Mouse (Mus musculus) kidney, postnatal 14 days (tissue): ENCODE results near the gene Cep131.
A peak's percentile ranks its signal among the peaks of the same experiment; 100 is the strongest.

Experiments
- DNase-seq: peaks from one replicate; pipeline ENCODE4 v3.0.0; 2022; ENCODE audit warnings: mixed read lengths

Cep131 gene

GRCm38 (mm10) chr11:120048252-120048556, 38.4 kb downstream of the Cep131 start:
- DNase-seq: no peak

GRCm38 (mm10) chr11:120047531-120048251, 38.9 kb downstream of the Cep131 start:
- no peak for DNase-seq

GRCm38 (mm10) chr11:120046553-120047191, 40.0 kb downstream of the Cep131 start, which contains the start of gene Aatk:
Gene Aatk (minus strand): TSS chr11:120047167.
- DNase-seq: no peak

GRCm38 (mm10) chr11:120045839-120046552, 40.6 kb downstream of the Cep131 start:
- peak; percentile 60 for DNase-seq

- DNase-seq: no peak
These were observed 41.3 kb downstream of the Cep131 start for GRCm38 (mm10) chr11:120045341-120045740.

GRCm38 (mm10) chr11:120042141-120042838, 44.3 kb downstream of the Cep131 start:
- no peak for DNase-seq

GRCm38 (mm10) chr11:120041191-120042123, 45.2 kb downstream of the Cep131 start:
- DNase-seq: peak; percentile 88

GRCm38 (mm10) chr11:120040440-120040839, 46.2 kb downstream of the Cep131 start:
- peak; percentile 44 for DNase-seq

- peak; percentile 35 for DNase-seq
These were observed 47.0 kb downstream of the Cep131 start for GRCm38 (mm10) chr11:120039581-120039980.

- DNase-seq: no peak
These were observed 51.9 kb downstream of the Cep131 start for GRCm38 (mm10) chr11:120034762-120035161.

- DNase-seq: no peak
These were observed 52.3 kb downstream of the Cep131 start for GRCm38 (mm10) chr11:120034306-120034705.

GRCm38 (mm10) chr11:120033473-120033872, 53.2 kb downstream of the Cep131 start:
- DNase-seq: no peak

- no peak for DNase-seq
These were observed 54.6 kb downstream of the Cep131 start for GRCm38 (mm10) chr11:120032052-120032451.

- DNase-seq: peak; percentile 77
These were observed 56.3 kb downstream of the Cep131 start for GRCm38 (mm10) chr11:120030145-120030901.

GRCm38 (mm10) chr11:120029431-120030144, 57.0 kb downstream of the Cep131 start:
- DNase-seq: peak; percentile 86

GRCm38 (mm10) chr11:120028319-120029092, 58.1 kb downstream of the Cep131 start:
- peak; percentile 82 for DNase-seq

- peak; percentile 50 for DNase-seq
These were observed 59.7 kb downstream of the Cep131 start for GRCm38 (mm10) chr11:120026941-120027340.

- no peak for DNase-seq
These were observed 63.8 kb downstream of the Cep131 start for GRCm38 (mm10) chr11:120022841-120023240.

- DNase-seq: no peak
These were observed 64.4 kb downstream of the Cep131 start for GRCm38 (mm10) chr11:120022216-120022615.

GRCm38 (mm10) chr11:120021367-120021766, 65.3 kb downstream of the Cep131 start:
- no peak for DNase-seq
